Mouse (Mus musculus): Measurements from ENCODE around the gene Tjap1. TPM values are rescaled to one million over a fixed set of nuclear protein-coding genes. Genes with fewer than 3 reads are reported as not detected.

Tjap1 gene
- polyA plus RNA-seq, 1 experiment, result 98.7 TPM

GRCm38 (mm10) chr17:46268026-46268720 is 14.7 kb downstream of the Tjap1 start:
- 90% methylated on average over 10 of the region's 10 CpGs for WGBS
- no peak for DNase-seq
- H3K4me3 ChIP-seq (ENCODE audit: control insufficient read depth, insufficient read depth, low read length), result no peak overlapping the region
- TF ChIP-seq CTCF (IDR thresholded peaks at IDR 0.05; ENCODE audit: borderline replicate concordance, control insufficient read depth, extremely low read depth, insufficient read depth, low read length, poor library complexity), result no peak
- TF ChIP-seq POLR2A (IDR thresholded peaks at IDR 0.05; ENCODE audit: control insufficient read depth, extremely low read depth, insufficient read depth, low read length, poor library complexity), result no peak
- H3K27ac ChIP-seq (ENCODE audit: control insufficient read depth, insufficient read depth, low read length), result no peak overlapping the region
- H3K27me3 ChIP-seq (ENCODE audit: control insufficient read depth, insufficient read depth, low read length), result no peaks in the 10 kb centered on the region
- no peaks in the 10 kb centered on the region for H3K4me1 ChIP-seq (replicated peaks; ENCODE audit: control insufficient read depth, insufficient read depth, low read length)
- H3K36me3 ChIP-seq (ENCODE audit: control insufficient read depth, insufficient read depth, low read length), result peaks cover 20% of the 10 kb centered on the region

DNA sequence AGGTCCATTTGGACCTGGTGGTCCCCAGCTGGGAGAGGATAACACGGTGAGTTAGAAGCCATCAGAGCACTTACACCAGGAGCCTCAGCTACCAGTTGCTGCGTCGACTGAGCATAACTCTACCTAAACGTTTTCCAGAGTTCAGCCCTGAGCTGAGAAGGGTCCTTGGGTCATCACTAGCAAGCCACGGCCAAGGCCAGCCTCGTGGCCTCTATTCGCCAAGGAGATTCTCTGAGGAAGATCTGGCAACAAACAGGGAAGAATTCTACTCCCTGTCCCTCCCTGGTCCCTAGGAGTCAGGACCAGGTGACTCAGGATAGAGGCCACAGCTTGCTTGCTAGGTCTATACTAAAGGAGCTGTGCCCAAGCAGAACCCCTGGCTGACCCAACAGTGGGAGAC is 15.3 kb downstream of the Tjap1 start:
- 89% methylated on average over 7 of the region's 7 CpGs for WGBS
- Histone ChIP-seq H3K4me3 (ENCODE audit: control insufficient read depth, insufficient read depth, low read length) (no peak overlapping the region), H3K27ac (ENCODE audit: control insufficient read depth, insufficient read depth, low read length) (no peak overlapping the region), H3K27me3 (ENCODE audit: control insufficient read depth, insufficient read depth, low read length) (no peaks in the 10 kb centered on the region), H3K4me1 (replicated peaks; ENCODE audit: control insufficient read depth, insufficient read depth, low read length) (no peaks in the 10 kb centered on the region), H3K36me3 (ENCODE audit: control insufficient read depth, insufficient read depth, low read length) (peaks cover 26% of the 10 kb centered on the region)
- TF ChIP-seq POLR2A (IDR thresholded peaks at IDR 0.05; ENCODE audit: control insufficient read depth, extremely low read depth, insufficient read depth, low read length, poor library complexity) (no peak), CTCF (IDR thresholded peaks at IDR 0.05; ENCODE audit: borderline replicate concordance, control insufficient read depth, extremely low read depth, insufficient read depth, low read length, poor library complexity) (no peak)
- no peak for DNase-seq

DNA sequence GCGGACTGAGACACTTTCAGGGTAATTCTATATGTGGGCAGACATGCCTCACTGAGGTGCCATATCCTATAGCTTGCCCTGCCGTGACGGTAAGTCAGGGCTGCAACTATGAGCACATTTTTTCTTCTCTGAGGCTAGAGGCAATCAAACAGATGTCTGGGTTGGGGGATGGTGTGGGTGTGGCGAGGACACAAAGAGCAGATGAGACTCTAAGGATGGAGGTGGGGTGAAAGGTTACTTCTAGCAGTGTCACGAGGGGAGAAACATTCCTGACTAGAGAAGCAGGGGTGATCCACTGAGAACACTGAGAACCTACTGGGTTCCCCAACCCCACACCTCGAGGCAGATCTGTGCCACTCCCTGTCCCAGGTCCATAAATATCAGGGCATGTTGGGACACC is 15.8 kb downstream of the Tjap1 start:
- H3K36me3 ChIP-seq (ENCODE audit: control insufficient read depth, insufficient read depth, low read length), result peaks cover 31% of the 10 kb centered on the region
- H3K27me3 ChIP-seq (ENCODE audit: control insufficient read depth, insufficient read depth, low read length), result no peaks in the 10 kb centered on the region
- no peaks in the 10 kb centered on the region for H3K4me1 ChIP-seq (replicated peaks; ENCODE audit: control insufficient read depth, insufficient read depth, low read length)
- no peak overlapping the region for H3K4me3 ChIP-seq (ENCODE audit: control insufficient read depth, insufficient read depth, low read length)
- H3K27ac ChIP-seq (ENCODE audit: control insufficient read depth, insufficient read depth, low read length), result no peak overlapping the region
- WGBS, result 89% methylated on average over 6 of the region's 6 CpGs
- DNase-seq, result no peak
- TF ChIP-seq POLR2A (IDR thresholded peaks at IDR 0.05; ENCODE audit: control insufficient read depth, extremely low read depth, insufficient read depth, low read length, poor library complexity) (no peak), CTCF (IDR thresholded peaks at IDR 0.05; ENCODE audit: borderline replicate concordance, control insufficient read depth, extremely low read depth, insufficient read depth, low read length, poor library complexity) (no peak)

- Histone ChIP-seq H3K4me3 (ENCODE audit: control insufficient read depth, insufficient read depth, low read length) (no peak overlapping the region), H3K4me1 (replicated peaks; ENCODE audit: control insufficient read depth, insufficient read depth, low read length) (no peaks in the 10 kb centered on the region), H3K36me3 (ENCODE audit: control insufficient read depth, insufficient read depth, low read length) (peaks cover 32% of the 10 kb centered on the region), H3K27ac (ENCODE audit: control insufficient read depth, insufficient read depth, low read length) (no peak overlapping the region), H3K27me3 (ENCODE audit: control insufficient read depth, insufficient read depth, low read length) (no peaks in the 10 kb centered on the region)
- TF ChIP-seq POLR2A (IDR thresholded peaks at IDR 0.05; ENCODE audit: control insufficient read depth, extremely low read depth, insufficient read depth, low read length, poor library complexity) (no peak), CTCF (IDR thresholded peaks at IDR 0.05; ENCODE audit: borderline replicate concordance, control insufficient read depth, extremely low read depth, insufficient read depth, low read length, poor library complexity) (peak; percentile 74)
- WGBS, result 50% methylated on average over 14 of the region's 14 CpGs
- DNase-seq, result peak; percentile 76
Measured at GRCm38 (mm10) chr17:46265918-46266618, 16.8 kb downstream of the Tjap1 start.

- DNase-seq, result no peak
- TF ChIP-seq CTCF (IDR thresholded peaks at IDR 0.05; ENCODE audit: borderline replicate concordance, control insufficient read depth, extremely low read depth, insufficient read depth, low read length, poor library complexity) (no peak), POLR2A (IDR thresholded peaks at IDR 0.05; ENCODE audit: control insufficient read depth, extremely low read depth, insufficient read depth, low read length, poor library complexity) (no peak)
- Histone ChIP-seq H3K27me3 (ENCODE audit: control insufficient read depth, insufficient read depth, low read length) (no peaks in the 10 kb centered on the region), H3K4me1 (replicated peaks; ENCODE audit: control insufficient read depth, insufficient read depth, low read length) (no peaks in the 10 kb centered on the region), H3K27ac (ENCODE audit: control insufficient read depth, insufficient read depth, low read length) (no peak overlapping the region), H3K4me3 (ENCODE audit: control insufficient read depth, insufficient read depth, low read length) (no peak overlapping the region), H3K36me3 (ENCODE audit: control insufficient read depth, insufficient read depth, low read length) (peaks cover 37% of the 10 kb centered on the region)
- WGBS, result 95% methylated on average over 12 of the region's 12 CpGs
Measured at GRCm38 (mm10) chr17:46265502-46265901, 17.3 kb downstream of the Tjap1 start.

GRCm38 (mm10) chr17:46262201-46262694 is 20.6 kb downstream of the Tjap1 start:
- no peak overlapping the region for H3K4me3 ChIP-seq (ENCODE audit: control insufficient read depth, insufficient read depth, low read length)
- DNase-seq, result no peak
- H3K36me3 ChIP-seq (ENCODE audit: control insufficient read depth, insufficient read depth, low read length), result peaks cover 54% of the 10 kb centered on the region
- WGBS, result 97% methylated on average over 5 of the region's 5 CpGs
- TF ChIP-seq POLR2A (IDR thresholded peaks at IDR 0.05; ENCODE audit: control insufficient read depth, extremely low read depth, insufficient read depth, low read length, poor library complexity), result no peak
- TF ChIP-seq CTCF (IDR thresholded peaks at IDR 0.05; ENCODE audit: borderline replicate concordance, control insufficient read depth, extremely low read depth, insufficient read depth, low read length, poor library complexity), result no peak
- H3K4me1 ChIP-seq (replicated peaks; ENCODE audit: control insufficient read depth, insufficient read depth, low read length), result no peaks in the 10 kb centered on the region
- H3K27me3 ChIP-seq (ENCODE audit: control insufficient read depth, insufficient read depth, low read length), result no peaks in the 10 kb centered on the region
- no peak overlapping the region for H3K27ac ChIP-seq (ENCODE audit: control insufficient read depth, insufficient read depth, low read length)

Data from thymus, adult 2 months (tissue).